Mouse (Mus musculus) liver, embryonic 14 days (tissue): Measurements from ENCODE around the gene Flot2. TPM values are rescaled to one million over a fixed set of nuclear protein-coding genes. Genes with fewer than 3 reads are reported as not detected.

Experiments used
- polyA plus RNA-seq: library from polyadenylated mRNA; depleted of rRNA; stranded (reverse); fragments of >200 nt; gene quantifications from 2 replicates; pipeline ENCODE4 v1.2.3, GENCODE M21; 2012; rRNA removed

Gene Flot2
- polyA plus RNA-seq: 15.5 and 16.9 TPM in 2 replicates

GRCm38 (mm10) chr11:78037831-78038752 lies at the start of gene Flot2:
Gene Flot2, plus strand, starts transcription at chr11:78037931.

GRCm38 (mm10) chr11:78031947-78032808 lies 5.6 kb upstream of the Flot2 start, which contains the start of gene Dhrs13:
Gene Dhrs13, plus strand, starts transcription at chr11:78032280.

GRCm38 (mm10) chr11:78079961-78080921 lies 42.5 kb downstream of the Flot2 start, which contains the start of gene Eral1:
Gene Eral1, minus strand, starts transcription at chr11:78080383.

GRCm38 (mm10) chr11:78094504-78095143 lies 56.9 kb downstream of the Flot2 start, which contains the start of gene Fam222b:
Gene Fam222b, plus strand, starts transcription at chr11:78094660.

Other genes with a start within 250 kb of the Flot2 start
- gene Pipox, start 143.8 kb upstream of the Flot2 start, polyA plus RNA-seq: 12.8 and 16.4 TPM in 2 replicates
- 0.05 TPM in 1 of 2 replicates, not detected in the other for gene Sez6, start 107.1 kb upstream of the Flot2 start, polyA plus RNA-seq
- gene Phf12, start 55.2 kb upstream of the Flot2 start, polyA plus RNA-seq: 16.6 and 20.0 TPM in 2 replicates
- gene Dhrs13, start 5.7 kb upstream of the Flot2 start, polyA plus RNA-seq: 8.1 and 9.3 TPM in 2 replicates
- 8.0 and 10.2 TPM in 2 replicates for gene Eral1, start 42.5 kb downstream of the Flot2 start, polyA plus RNA-seq
- 2.3 and 2.6 TPM in 2 replicates for gene Fam222b, start 56.7 kb downstream of the Flot2 start, polyA plus RNA-seq
- 29.3 and 33.9 TPM in 2 replicates for gene Traf4, start 127.7 kb downstream of the Flot2 start, polyA plus RNA-seq
- gene Nek8, start 138.7 kb downstream of the Flot2 start, polyA plus RNA-seq: 9.5 and 11.0 TPM in 2 replicates
- gene Tlcd1, start 138.8 kb downstream of the Flot2 start, polyA plus RNA-seq: 65.0 and 65.7 TPM in 2 replicates
- gene Rpl23a, start 145.7 kb downstream of the Flot2 start, polyA plus RNA-seq: 1,425 and 1,557 TPM in 2 replicates
- gene Rab34, start 150.5 kb downstream of the Flot2 start, polyA plus RNA-seq: 6.6 and 6.7 TPM in 2 replicates
- 0.07 and 0.25 TPM in 2 replicates for gene Proca1, start 155.5 kb downstream of the Flot2 start, polyA plus RNA-seq
- gene Sdf2, start 207.8 kb downstream of the Flot2 start, polyA plus RNA-seq: 31.8 and 35.8 TPM in 2 replicates
- 6.9 and 8.8 TPM in 2 replicates for gene Supt6, start 208.1 kb downstream of the Flot2 start, polyA plus RNA-seq
- 20.0 and 24.6 TPM in 2 replicates for gene 2610507B11Rik, start 223.8 kb downstream of the Flot2 start, polyA plus RNA-seq